Mouse (Mus musculus) limb, embryonic 13.5 days (tissue): ENCODE results near the gene Ckap4. TPM values are rescaled to one million over a fixed set of nuclear protein-coding genes. Genes with fewer than 3 reads are reported as not detected.
A peak's percentile ranks its signal among the peaks of the same experiment; 100 is the strongest.

Source experiments
- ATAC-seq: fragments of 200-750 bp; cut with Nextera tagmentation; 2 replicates; pipeline ENCODE4 v1.8.0; 2017; ENCODE audit warnings: low read depth, moderate number of reproducible peaks, moderate TSS enrichment; ENCODE audit not compliant: low FRiP score
- H3K27ac ChIP-seq: fragments of 300-500 bp; sonication (generic); 2 replicates; pipeline ENCODE4 v1.5.1; 2015; ENCODE audit warnings: inconsistent platforms, mild to moderate bottlenecking, moderate library complexity
- H3K27me3 ChIP-seq: fragments of 300-500 bp; sonication (generic); 2 replicates; pipeline ENCODE4 v1.6.1; 2015; ENCODE audit warnings: mild to moderate bottlenecking, inconsistent platforms
- H3K36me3 ChIP-seq: fragments of 300-500 bp; sonication (generic); 2 replicates; pipeline ENCODE4 v1.6.1; 2015; ENCODE audit warnings: inconsistent platforms, mild to moderate bottlenecking, moderate library complexity
- H3K4me1 ChIP-seq: fragments of 300-500 bp; sonication (generic); 2 replicates; pipeline ENCODE4 v1.6.1; 2015; ENCODE audit warnings: inconsistent platforms
- H3K4me2 ChIP-seq: fragments of 300-500 bp; sonication (generic); replicated peaks from 2 replicates; pipeline ENCODE4 v1.6.1; 2015; ENCODE audit warnings: inconsistent platforms, mild to moderate bottlenecking, moderate library complexity
- H3K4me3 ChIP-seq: fragments of 300-500 bp; sonication (generic); 2 replicates; pipeline ENCODE4 v1.5.1; 2015; ENCODE audit warnings: moderate library complexity, mild to moderate bottlenecking, inconsistent platforms
- H3K9ac ChIP-seq: fragments of 300-500 bp; sonication (generic); 2 replicates; pipeline ENCODE4 v1.6.1; 2015; ENCODE audit warnings: mild to moderate bottlenecking, inconsistent platforms
- H3K9me3 ChIP-seq: fragments of 300-500 bp; sonication (generic); 2 replicates; pipeline ENCODE4 v1.6.1; 2016; ENCODE audit warnings: inconsistent platforms
- WGBS: fragments of 180-500 bp; shearing (Covaris S2); methylation state at CpG from one replicate; pipeline ENCODE4 v1.1.7; 2015; 5-methylcytosine and 5-hydroxymethylcytosine counted together
- polyA plus RNA-seq: library from polyadenylated mRNA; unstranded; fragments of >200 nt; fragmentation: Nextera tagmentation; extraction: Ambion mirVana; gene quantifications from 2 replicates; pipeline ENCODE4 v1.2.1, GENCODE M21; 2015

The Ckap4 gene
- 117 and 120 TPM in 2 replicates for polyA plus RNA-seq

- H3K4me1 ChIP-seq, result peaks cover 42% of the 10 kb centered on the region
- H3K4me3 ChIP-seq, result peak within 1 kb of the TSS; percentile 97
- H3K9ac ChIP-seq, result peak within 1 kb of the TSS; percentile 97
- H3K4me2 ChIP-seq, result peak within 1 kb of the TSS; percentile 81
- peak within 1 kb of the TSS; percentile 87 for H3K27ac ChIP-seq
- H3K36me3 ChIP-seq, result peaks cover 16% of the 10 kb centered on the region
- no peaks in the 10 kb centered on the region for H3K27me3 ChIP-seq
- under 1% methylated on average over 25 of the region's 64 CpGs for WGBS
- ATAC-seq, result peak; percentile 94
- H3K9me3 ChIP-seq, result no peaks in the 10 kb centered on the region
These were observed at the start of gene Ckap4 for GRCm38 (mm10) chr10:84533912-84534671. Ckap4 (minus strand) TSS chr10:84534062.

GRCm38 (mm10) chr10:84582236-84582635 is 48.4 kb upstream of the Ckap4 start:
- Histone ChIP-seq H3K9ac (no peak overlapping the region), H3K4me3 (no peak overlapping the region), H3K9me3 (no peaks in the 10 kb centered on the region), H3K36me3 (no peaks in the 10 kb centered on the region), H3K27me3 (no peaks in the 10 kb centered on the region), H3K4me1 (peaks cover 14% of the 10 kb centered on the region), H3K27ac (no peak overlapping the region), H3K4me2 (no peak overlapping the region)
- no peak for ATAC-seq
- WGBS, result 76% methylated on average over 7 of the region's 7 CpGs

- no peak overlapping the region for H3K4me3 ChIP-seq
- WGBS, result 67% methylated on average over 8 of the region's 8 CpGs
- no peaks in the 10 kb centered on the region for H3K27me3 ChIP-seq
- no peak overlapping the region for H3K9ac ChIP-seq
- peaks cover 14% of the 10 kb centered on the region for H3K4me1 ChIP-seq
- H3K27ac ChIP-seq, result no peak overlapping the region
- H3K4me2 ChIP-seq, result no peak overlapping the region
- no peaks in the 10 kb centered on the region for H3K9me3 ChIP-seq
- ATAC-seq, result no peak
- H3K36me3 ChIP-seq, result no peaks in the 10 kb centered on the region
These were observed 47.3 kb upstream of the Ckap4 start for GRCm38 (mm10) chr10:84581191-84581590.

GRCm38 (mm10) chr10:84579527-84579926 is 45.7 kb upstream of the Ckap4 start:
- Histone ChIP-seq H3K9me3 (no peaks in the 10 kb centered on the region), H3K4me3 (no peak overlapping the region), H3K9ac (no peak overlapping the region), H3K27me3 (0 out of 2 replicates have a peak, but pooled peaks cover 3% of the 10 kb centered on the region), H3K4me1 (peaks cover 18% of the 10 kb centered on the region), H3K27ac (no peak overlapping the region), H3K4me2 (no peak overlapping the region), H3K36me3 (no peaks in the 10 kb centered on the region)
- 76% methylated on average over 2 of the region's 2 CpGs for WGBS
- ATAC-seq, result no peak

- peak overlapping the region; percentile 99; the same call in 1 of the 2 replicates for H3K4me2 ChIP-seq
- H3K27me3 ChIP-seq, result 0 out of 2 replicates have a peak, but pooled peaks cover 3% of the 10 kb centered on the region
- no peak overlapping the region for H3K27ac ChIP-seq
- peaks cover 18% of the 10 kb centered on the region for H3K4me1 ChIP-seq
- no peak overlapping the region for H3K9ac ChIP-seq
- no peaks in the 10 kb centered on the region for H3K9me3 ChIP-seq
- no peak overlapping the region for H3K4me3 ChIP-seq
- 80% methylated on average over 10 of the region's 10 CpGs for WGBS
- no peaks in the 10 kb centered on the region for H3K36me3 ChIP-seq
- ATAC-seq, result no peak
These were observed 44.9 kb upstream of the Ckap4 start for GRCm38 (mm10) chr10:84578738-84579137.

GRCm38 (mm10) chr10:84577071-84577727 is 43.3 kb upstream of the Ckap4 start:
- H3K36me3 ChIP-seq, result no peaks in the 10 kb centered on the region
- H3K4me2 ChIP-seq, result peak overlapping the region; percentile 99
- peak overlapping the region; percentile 83 for H3K9ac ChIP-seq
- H3K4me3 ChIP-seq, result peak overlapping the region; percentile 84
- ATAC-seq, result peak; percentile 12; the same call in 1 of the 2 replicates
- H3K9me3 ChIP-seq, result no peaks in the 10 kb centered on the region
- WGBS, result 3% methylated on average over 38 of the region's 38 CpGs
- 0 out of 2 replicates have a peak, but pooled peaks cover 3% of the 10 kb centered on the region for H3K27me3 ChIP-seq
- peaks cover 16% of the 10 kb centered on the region for H3K4me1 ChIP-seq
- peak overlapping the region; percentile 69; the same call in 1 of the 2 replicates for H3K27ac ChIP-seq

GRCm38 (mm10) chr10:84576395-84577070 is 42.7 kb upstream of the Ckap4 start, which contains the start of gene Tcp11l2:
Tcp11l2 (plus strand) TSS chr10:84576626.
- peak within 1 kb of the TSS; percentile 84 for H3K4me3 ChIP-seq
- peak; percentile 99 for ATAC-seq
- H3K27ac ChIP-seq, result peak within 1 kb of the TSS; percentile 69
- peaks cover 15% of the 10 kb centered on the region for H3K4me1 ChIP-seq
- under 1% methylated on average over 46 of the region's 46 CpGs for WGBS
- no peaks in the 10 kb centered on the region for H3K9me3 ChIP-seq
- H3K27me3 ChIP-seq, result 0 out of 2 replicates have a peak, but pooled peaks cover 3% of the 10 kb centered on the region
- peak within 1 kb of the TSS; percentile 83 for H3K9ac ChIP-seq
- no peaks in the 10 kb centered on the region for H3K36me3 ChIP-seq
- peak within 1 kb of the TSS; percentile 99 for H3K4me2 ChIP-seq

GRCm38 (mm10) chr10:84576029-84576394 is 42.1 kb upstream of the Ckap4 start:
- WGBS, result 0% methylated on average over 14 of the region's 14 CpGs

GRCm38 (mm10) chr10:84573671-84574420 is 40.0 kb upstream of the Ckap4 start:
- no peak for ATAC-seq
- H3K9me3 ChIP-seq, result no peaks in the 10 kb centered on the region
- H3K27ac ChIP-seq, result no peak overlapping the region
- no peak overlapping the region for H3K9ac ChIP-seq
- peaks cover 15% of the 10 kb centered on the region for H3K4me1 ChIP-seq
- no peaks in the 10 kb centered on the region for H3K36me3 ChIP-seq
- 60% methylated on average over 5 of the region's 5 CpGs for WGBS
- H3K4me3 ChIP-seq, result no peak overlapping the region
- H3K27me3 ChIP-seq, result 0 out of 2 replicates have a peak, but pooled peaks cover 3% of the 10 kb centered on the region
- H3K4me2 ChIP-seq, result no peak overlapping the region

More at GRCm38 (mm10) chr10:84576029-84576394, 42.1 kb upstream of the Ckap4 start:
- ATAC-seq, result peak; percentile 82
- H3K4me1 ChIP-seq, result peaks cover 15% of the 10 kb centered on the region
- H3K27ac ChIP-seq, result no peak overlapping the region; the same call in 1 of the 2 replicates
- H3K36me3 ChIP-seq, result no peaks in the 10 kb centered on the region
- H3K4me3 ChIP-seq, result peak overlapping the region; percentile 84
- peak overlapping the region; percentile 99 for H3K4me2 ChIP-seq
- H3K9me3 ChIP-seq, result no peaks in the 10 kb centered on the region
- H3K9ac ChIP-seq, result peak overlapping the region; percentile 83; the same call in 1 of the 2 replicates
- H3K27me3 ChIP-seq, result 0 out of 2 replicates have a peak, but pooled peaks cover 3% of the 10 kb centered on the region

GRCm38 (mm10) chr10:84571052-84571639 is 37.3 kb upstream of the Ckap4 start:
- Histone ChIP-seq H3K27ac (no peak overlapping the region), H3K4me2 (no peak overlapping the region), H3K4me1 (peaks cover 14% of the 10 kb centered on the region), H3K4me3 (no peak overlapping the region), H3K27me3 (0 out of 2 replicates have a peak, but pooled peaks cover 3% of the 10 kb centered on the region), H3K36me3 (no peaks in the 10 kb centered on the region), H3K9ac (no peak overlapping the region), H3K9me3 (no peaks in the 10 kb centered on the region)
- ATAC-seq, result no peak
- 86% methylated on average over 10 of the region's 10 CpGs for WGBS

- H3K4me3 ChIP-seq, result no peak overlapping the region
- no peak overlapping the region for H3K9ac ChIP-seq
- 84% methylated on average over 8 of the region's 8 CpGs for WGBS
- no peak overlapping the region for H3K4me2 ChIP-seq
- H3K9me3 ChIP-seq, result no peaks in the 10 kb centered on the region
- H3K4me1 ChIP-seq, result peaks cover 27% of the 10 kb centered on the region
- H3K27ac ChIP-seq, result no peak overlapping the region
- ATAC-seq, result no peak
- H3K27me3 ChIP-seq, result 0 out of 2 replicates have a peak, but pooled peaks cover 7% of the 10 kb centered on the region
- no peaks in the 10 kb centered on the region for H3K36me3 ChIP-seq
These were observed 30.6 kb upstream of the Ckap4 start for GRCm38 (mm10) chr10:84564427-84564826.
